ENCODE assay signal across 9 mouse cellular contexts in genomic region chr12:69733518-69733917, GRCm38 (mm10). TPM values are rescaled to one million over a fixed set of nuclear protein-coding genes. Genes with fewer than 3 reads are reported as not detected.
DNase-seq lines count a peak whose midpoint lies in the region; ATAC-seq lines count a peak whose summit lies in the region.
"Had no signal": no experiment of that assay in that cellular context is flagged by ENCODE, and none has a peak within 500 bp of the region (broad histone marks: within the 10 kb centered on the region; RNA-seq: fewer than 3 reads in every experiment).

No protein-coding gene starts in this region.

- no peak overlapping the region for H3K4me3 ChIP-seq in kidney, embryonic 15.5 days (replicated peaks)
- H3K4me3 ChIP-seq in kidney, embryonic 14.5 days (ENCODE audit: low read length): no peak overlapping the region
- H3K4me3 ChIP-seq: embryonic facial prominence, embryonic 13.5 days had no signal

- no peaks in the 10 kb centered on the region for H3K36me3 ChIP-seq in kidney, embryonic 15.5 days
- no peaks in the 10 kb centered on the region for H3K36me3 ChIP-seq in kidney, embryonic 14.5 days (ENCODE audit: control insufficient read depth, insufficient read depth, low read length)
- H3K36me3 ChIP-seq: embryonic facial prominence, embryonic 13.5 days had no signal

- DNase-seq in MEL-GATA-1-ER (ENCODE audit: extremely low read depth, low read depth): peak; percentile 71
- peak; percentile 52 for DNase-seq in lung, postnatal 36 days
- DNase-seq in layer of hippocampus, postnatal 25 days (ENCODE audit: extremely low spot score in 1 of 2, low spot score in 1 of 2): no peak
- DNase-seq in ovary, adult 18-20 months (ENCODE audit: low spot score): no peak
- DNase-seq in frontal cortex, postnatal 10 days (ENCODE audit: low spot score in 2 of 2): no peak

- H3K27me3 ChIP-seq in kidney, embryonic 15.5 days: no peaks in the 10 kb centered on the region
- H3K27me3 ChIP-seq in kidney, embryonic 14.5 days (ENCODE audit: control insufficient read depth, insufficient read depth, low read length): no peaks in the 10 kb centered on the region
- H3K27me3 ChIP-seq: embryonic facial prominence, embryonic 13.5 days had no signal

- ATAC-seq in kidney, embryonic 15.5 days (replicated peaks; ENCODE audit: low FRiP score): 0 out of 2 replicates have a peak, but pooled peaks have one; percentile 62
- no peak for ATAC-seq in kidney, embryonic 14.5 days (ENCODE audit: low FRiP score, low TSS enrichment)
- ATAC-seq in erythroblast, adult 5-6 weeks (replicated peaks; ENCODE audit: low FRiP score, poor library complexity, severe bottlenecking): peak; percentile 95

- WGBS in kidney, embryonic 15.5 days: 8% methylated on average over 2 of the region's 2 CpGs
- 7% methylated on average over 2 of the region's 2 CpGs for WGBS in kidney, embryonic 14.5 days

- H3K27ac ChIP-seq in kidney, embryonic 15.5 days: no peak overlapping the region
- no peak overlapping the region for H3K27ac ChIP-seq in kidney, embryonic 14.5 days (ENCODE audit: low read depth, low read length)
- H3K27ac ChIP-seq: embryonic facial prominence, embryonic 13.5 days had no signal

- H3K4me2 ChIP-seq in kidney, embryonic 15.5 days: no peak overlapping the region
- no peak overlapping the region for H3K4me2 ChIP-seq in kidney, embryonic 14.5 days (replicated peaks; ENCODE audit: low read depth, low read length)
- H3K4me2 ChIP-seq: embryonic facial prominence, embryonic 13.5 days had no signal

- no peaks in the 10 kb centered on the region for H3K9me3 ChIP-seq in kidney, embryonic 15.5 days (replicated peaks)
- H3K9me3 ChIP-seq in kidney, embryonic 14.5 days (ENCODE audit: control insufficient read depth, low read length): no peaks in the 10 kb centered on the region
- H3K9me3 ChIP-seq: embryonic facial prominence, embryonic 13.5 days had no signal

- H3K4me1 ChIP-seq in kidney, embryonic 15.5 days: no peaks in the 10 kb centered on the region
- H3K4me1 ChIP-seq in kidney, embryonic 14.5 days (ENCODE audit: control insufficient read depth, insufficient read depth, low read length): no peaks in the 10 kb centered on the region
- H3K4me1 ChIP-seq: embryonic facial prominence, embryonic 13.5 days had no signal

- no peak overlapping the region for H3K9ac ChIP-seq in kidney, embryonic 15.5 days
- H3K9ac ChIP-seq in kidney, embryonic 14.5 days (ENCODE audit: low read depth, low read length): no peak overlapping the region
- H3K9ac ChIP-seq: embryonic facial prominence, embryonic 13.5 days had no signal

RNA-seq across cellular contexts. Expression of gene Atp5s, which starts 8.8 kb away (rescaled TPM):
- polyA plus RNA-seq in kidney, embryonic 15.5 days (2015; fragmentation: Nextera tagmentation; extraction: Ambion mirVana): 30.7 and 31.0 TPM in 2 replicates
- 29.4 and 37.6 TPM in 2 replicates for polyA plus RNA-seq in kidney, embryonic 14.5 days (2014; fragmentation: Nextera tagmentation; extraction: Ambion mirVana)
- 15.5 and 47.3 TPM in 2 replicates for total RNA-seq in erythroblast, adult 5-6 weeks (2015; ENCODE audit: low replicate concordance)
- 11.7 and 15.2 TPM in 2 replicates for total RNA-seq in erythroblast, adult 5-6 weeks (2017; ENCODE audit: low replicate concordance)
- 10 to 100 TPM; 31.9 to 34.7 TPM for total RNA-seq in layer of hippocampus, postnatal 25 days (2021)

RNA-seq across cellular contexts. Expression of gene L2hgdh, which starts 8.8 kb away (rescaled TPM):
- 22.3 TPM in 2 replicates for polyA plus RNA-seq in kidney, embryonic 15.5 days (2015; fragmentation: Nextera tagmentation; extraction: Ambion mirVana)
- 12.6 and 19.5 TPM in 2 replicates for polyA plus RNA-seq in kidney, embryonic 14.5 days (2014; fragmentation: Nextera tagmentation; extraction: Ambion mirVana)
- total RNA-seq in erythroblast, adult 5-6 weeks (2015; ENCODE audit: low replicate concordance): 2.3 and 7.7 TPM in 2 replicates
- 3.3 and 3.9 TPM in 2 replicates for total RNA-seq in erythroblast, adult 5-6 weeks (2017; ENCODE audit: low replicate concordance)
- 10 to 100 TPM; 14.3 to 15.8 TPM for total RNA-seq in layer of hippocampus, postnatal 25 days (2021)

RNA-seq across cellular contexts. Expression of gene Sos2, which starts 51.9 kb away (rescaled TPM):
- polyA plus RNA-seq in kidney, embryonic 15.5 days (2015; fragmentation: Nextera tagmentation; extraction: Ambion mirVana): 8.7 and 9.1 TPM in 2 replicates
- 12.0 and 12.9 TPM in 2 replicates for polyA plus RNA-seq in kidney, embryonic 14.5 days (2014; fragmentation: Nextera tagmentation; extraction: Ambion mirVana)
- 20.7 and 31.3 TPM in 2 replicates for total RNA-seq in erythroblast, adult 5-6 weeks (2015; ENCODE audit: low replicate concordance)
- 13.5 and 14.3 TPM in 2 replicates for total RNA-seq in erythroblast, adult 5-6 weeks (2017; ENCODE audit: low replicate concordance)
- 10 to 100 TPM; 28.0 to 32.0 TPM for total RNA-seq in layer of hippocampus, postnatal 25 days (2021)

RNA-seq across cellular contexts. Expression of gene Cdkl1, which starts 57.5 kb away (rescaled TPM):
- 21.4 and 24.7 TPM in 2 replicates for polyA plus RNA-seq in kidney, embryonic 15.5 days (2015; fragmentation: Nextera tagmentation; extraction: Ambion mirVana)
- polyA plus RNA-seq in kidney, embryonic 14.5 days (2014; fragmentation: Nextera tagmentation; extraction: Ambion mirVana): 11.6 and 20.7 TPM in 2 replicates
- total RNA-seq in erythroblast, adult 5-6 weeks (2015; ENCODE audit: low replicate concordance): 43.6 and 51.4 TPM in 2 replicates
- total RNA-seq in erythroblast, adult 5-6 weeks (2017; ENCODE audit: low replicate concordance): 86.7 and 87.6 TPM in 2 replicates
- total RNA-seq in layer of hippocampus, postnatal 25 days (2021): 10 to 100 TPM; 20.5 to 20.9 TPM

Comparison
In these comparisons a context has a peak if more than half of its experiments do, and no peak if none do; other contexts are left out.
1. DNase-seq: peak in MEL-GATA-1-ER (single experiment) and lung, postnatal 36 days (single experiment); none in layer of hippocampus, postnatal 25 days (0 of 2), ovary, adult 18-20 months (single experiment) and frontal cortex, postnatal 10 days (0 of 2).